Mouse (Mus musculus): Measurements from ENCODE around the gene 4932429P05Rik.

Gene 4932429P05Rik

GRCm38 (mm10) chrX:89751968-89752367 lies at the start of gene 4932429P05Rik:
TSS of gene 4932429P05Rik (plus strand) at chrX:89752268.
- DNase-seq (ENCODE audit: low read depth, low spot score): no peak
